Mouse (Mus musculus) cerebellum, adult (tissue): ENCODE measurements around the gene Wnt3a.

ENCODE experiments used
- ATAC-seq: cut with Nextera tagmentation; 2 replicates; pipeline ENCODE4 v1.9.2; 2017; ENCODE audit warnings: mild to moderate bottlenecking, moderate library complexity, mixed read lengths; ENCODE audit not compliant: insufficient number of reproducible peaks, low FRiP score, low TSS enrichment

The Wnt3a gene

GRCm38 (mm10) chr11:59290702-59291303, at the start of gene Wnt3a:
Gene Wnt3a, minus strand, starts transcription at chr11:59290752.
- no peak for ATAC-seq

- no peak for ATAC-seq
Observed at GRCm38 (mm10) chr11:59338736-59339120, 48.2 kb upstream of the Wnt3a start.

- no peak for ATAC-seq
Observed at GRCm38 (mm10) chr11:59337955-59338735, 47.6 kb upstream of the Wnt3a start.

- no peak for ATAC-seq
Observed at GRCm38 (mm10) chr11:59336381-59336780, 45.8 kb upstream of the Wnt3a start.

DNA sequence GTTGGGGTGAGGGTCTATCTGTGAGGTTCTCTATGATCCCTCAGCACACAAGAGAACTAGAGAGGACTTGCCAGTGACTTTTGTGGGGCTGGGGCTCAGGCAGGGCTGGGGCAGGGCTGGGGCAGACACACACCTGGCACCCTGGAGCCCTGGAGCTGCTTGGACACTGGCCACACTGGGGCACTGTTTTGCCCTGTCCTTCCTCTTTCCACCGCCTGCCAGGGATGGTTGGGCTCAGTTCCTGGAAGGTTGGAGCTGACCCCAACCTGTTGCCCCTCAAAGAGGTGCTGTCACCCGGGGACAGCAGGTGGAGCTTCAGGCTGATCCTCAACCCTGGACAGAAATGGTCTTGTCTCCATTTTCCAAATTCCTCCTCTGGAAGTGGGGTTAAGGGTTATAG, 45.4 kb upstream of the Wnt3a start:
- ATAC-seq: no peak

GRCm38 (mm10) chr11:59335150-59335549, 44.6 kb upstream of the Wnt3a start:
- no peak for ATAC-seq

DNA sequence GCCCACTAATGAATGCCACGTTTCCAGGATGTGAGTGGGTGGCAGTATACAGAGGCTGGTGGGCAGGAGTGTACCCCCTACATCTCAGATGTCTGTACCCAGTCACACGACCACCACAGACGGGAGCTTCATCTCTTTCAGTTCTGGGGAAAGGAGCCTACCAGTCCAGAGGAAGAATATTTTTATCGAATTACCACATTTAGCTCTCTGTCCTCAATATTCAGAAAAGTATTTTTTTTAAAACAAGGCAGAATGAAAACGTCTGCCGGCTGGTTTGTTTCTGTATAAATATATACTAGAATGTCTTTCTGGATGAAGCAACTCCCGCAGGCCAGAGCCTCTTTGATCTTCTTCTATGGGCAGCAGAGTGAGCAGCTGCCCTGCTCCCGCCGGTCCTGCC, 42.4 kb upstream of the Wnt3a start:
- ATAC-seq: no peak

GRCm38 (mm10) chr11:59331167-59331869, 40.8 kb upstream of the Wnt3a start:
- no peak for ATAC-seq

- no peak for ATAC-seq
Observed at GRCm38 (mm10) chr11:59330560-59330959, 40.0 kb upstream of the Wnt3a start.

DNA sequence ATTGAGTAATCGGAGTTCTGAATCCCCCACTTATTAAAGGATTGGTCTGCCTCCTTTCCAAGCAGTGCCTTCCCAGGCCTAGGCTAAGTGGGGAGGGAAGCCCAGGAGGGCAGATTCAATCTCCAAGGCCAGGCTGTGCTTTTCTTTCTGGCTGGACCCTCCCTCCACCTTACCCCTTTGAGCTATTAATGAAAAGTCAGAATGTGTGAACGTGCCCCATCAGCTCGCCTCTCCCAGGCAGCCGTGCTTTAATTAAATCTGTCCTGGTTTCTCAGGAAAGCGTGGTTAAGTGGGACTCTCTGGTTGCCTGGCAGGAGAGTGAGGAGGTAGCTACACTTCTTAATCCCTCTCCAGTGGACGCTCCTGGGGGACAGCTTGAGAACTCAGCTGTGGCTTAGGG, 39.1 kb upstream of the Wnt3a start:
- no peak for ATAC-seq

DNA sequence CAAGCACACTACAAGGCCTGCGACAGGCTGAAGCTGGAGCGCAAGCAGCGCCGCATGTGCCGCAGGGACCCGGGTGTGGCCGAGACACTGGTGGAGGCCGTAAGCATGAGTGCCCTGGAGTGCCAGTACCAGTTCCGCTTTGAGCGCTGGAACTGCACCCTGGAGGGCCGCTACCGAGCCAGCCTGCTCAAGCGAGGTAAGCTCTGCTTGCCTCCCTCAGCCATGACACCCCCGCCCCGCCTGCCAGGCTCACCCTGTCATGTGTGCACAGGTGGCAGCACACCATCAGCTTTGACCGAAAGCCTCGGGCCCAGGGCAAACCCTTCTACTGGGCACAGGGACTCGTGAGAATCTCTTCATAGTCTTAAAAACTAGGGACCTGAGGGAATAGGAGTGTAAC, 37.1 kb upstream of the Wnt3a start:
- ATAC-seq: no peak

DNA sequence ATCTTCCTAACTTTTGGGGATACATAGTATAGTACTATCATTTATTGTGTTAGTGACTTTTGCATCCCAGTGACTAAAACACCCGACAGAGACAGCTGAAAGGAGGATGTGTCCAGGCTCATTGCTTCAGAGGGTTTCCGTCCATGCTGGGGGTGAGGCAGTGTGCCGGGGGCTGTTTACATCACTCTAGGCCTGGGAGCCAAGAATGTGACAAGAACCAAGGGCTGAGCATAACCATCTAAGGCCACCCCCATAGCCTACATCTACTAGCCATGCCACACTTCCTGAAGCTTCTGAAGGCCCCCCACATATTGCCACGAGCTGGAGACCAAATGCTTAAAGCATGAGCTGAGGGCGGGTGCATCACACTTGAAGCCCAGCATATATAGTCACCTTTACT, 34.2 kb upstream of the Wnt3a start:
- no peak for ATAC-seq

GRCm38 (mm10) chr11:59322988-59323387, 32.4 kb upstream of the Wnt3a start:
- no peak for ATAC-seq

GRCm38 (mm10) chr11:59316517-59316916, 26.0 kb upstream of the Wnt3a start:
- ATAC-seq: no peak

DNA sequence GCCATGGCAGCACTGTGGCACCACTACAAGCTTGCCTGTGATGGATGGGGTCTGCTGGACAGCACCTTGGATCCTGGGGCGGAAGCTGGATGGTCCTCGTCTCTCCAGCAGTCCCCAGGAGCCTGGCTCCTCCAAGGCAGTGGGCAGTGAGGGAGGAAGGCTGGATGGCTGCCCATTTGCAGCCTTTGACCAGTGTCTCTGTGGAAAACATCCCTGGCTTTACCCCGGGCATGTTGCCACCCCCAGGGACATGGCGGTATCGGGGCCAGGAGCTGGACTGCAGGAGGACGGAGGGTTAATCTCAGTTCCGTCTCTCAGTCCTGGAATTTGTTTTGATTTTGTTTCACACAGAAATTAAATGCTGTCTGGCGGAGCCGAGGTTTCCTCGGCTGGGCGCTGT, 23.4 kb upstream of the Wnt3a start:
- ATAC-seq: no peak

DNA sequence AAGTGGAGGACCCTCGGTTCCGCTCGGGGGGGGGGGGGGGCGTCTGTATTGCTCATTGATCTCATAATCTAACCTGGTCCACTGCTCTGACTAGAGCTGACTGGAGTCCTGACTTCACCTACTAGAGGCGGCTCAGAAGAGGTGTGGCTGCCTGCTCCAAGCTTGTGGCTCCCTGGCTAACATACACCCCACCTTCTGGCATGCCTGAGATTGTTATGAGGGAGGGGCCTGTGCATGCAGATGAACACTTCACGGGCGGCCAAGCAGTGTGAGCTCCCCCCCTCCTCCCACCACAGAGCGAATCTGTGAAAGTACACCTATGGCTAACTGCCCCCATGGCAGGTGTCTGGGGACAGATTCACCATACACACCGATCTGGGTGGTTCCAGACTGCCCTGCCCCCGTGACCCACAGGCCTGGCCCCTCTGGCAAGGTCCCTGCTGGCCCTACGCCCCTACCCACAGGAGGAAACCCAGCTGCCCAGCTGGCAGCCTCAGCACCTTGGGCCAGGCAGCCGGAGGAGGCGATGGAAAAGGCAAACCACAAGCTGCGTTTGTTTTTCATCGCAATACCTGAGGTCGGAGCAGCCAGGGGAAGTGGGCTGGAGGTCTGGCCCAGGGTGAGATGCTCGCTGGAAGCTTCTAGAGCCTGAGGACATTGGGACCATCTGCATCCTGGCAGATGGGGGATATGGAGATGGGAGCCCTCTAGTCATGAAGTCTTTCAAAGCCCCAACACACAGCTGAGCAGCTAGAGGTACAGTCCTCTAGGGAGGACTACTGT, 22.7 kb upstream of the Wnt3a start:
- ATAC-seq: no peak

- ATAC-seq: no peak
Observed at GRCm38 (mm10) chr11:59312501-59312900, 21.9 kb upstream of the Wnt3a start.

GRCm38 (mm10) chr11:59312060-59312459, 21.5 kb upstream of the Wnt3a start:
- ATAC-seq: no peak

GRCm38 (mm10) chr11:59309976-59310375, 19.4 kb upstream of the Wnt3a start:
- no peak for ATAC-seq

GRCm38 (mm10) chr11:59309106-59309805, 18.7 kb upstream of the Wnt3a start:
- ATAC-seq: no peak
